ENCODE assay signal across 7 mouse cellular contexts in the genomic region with DNA sequence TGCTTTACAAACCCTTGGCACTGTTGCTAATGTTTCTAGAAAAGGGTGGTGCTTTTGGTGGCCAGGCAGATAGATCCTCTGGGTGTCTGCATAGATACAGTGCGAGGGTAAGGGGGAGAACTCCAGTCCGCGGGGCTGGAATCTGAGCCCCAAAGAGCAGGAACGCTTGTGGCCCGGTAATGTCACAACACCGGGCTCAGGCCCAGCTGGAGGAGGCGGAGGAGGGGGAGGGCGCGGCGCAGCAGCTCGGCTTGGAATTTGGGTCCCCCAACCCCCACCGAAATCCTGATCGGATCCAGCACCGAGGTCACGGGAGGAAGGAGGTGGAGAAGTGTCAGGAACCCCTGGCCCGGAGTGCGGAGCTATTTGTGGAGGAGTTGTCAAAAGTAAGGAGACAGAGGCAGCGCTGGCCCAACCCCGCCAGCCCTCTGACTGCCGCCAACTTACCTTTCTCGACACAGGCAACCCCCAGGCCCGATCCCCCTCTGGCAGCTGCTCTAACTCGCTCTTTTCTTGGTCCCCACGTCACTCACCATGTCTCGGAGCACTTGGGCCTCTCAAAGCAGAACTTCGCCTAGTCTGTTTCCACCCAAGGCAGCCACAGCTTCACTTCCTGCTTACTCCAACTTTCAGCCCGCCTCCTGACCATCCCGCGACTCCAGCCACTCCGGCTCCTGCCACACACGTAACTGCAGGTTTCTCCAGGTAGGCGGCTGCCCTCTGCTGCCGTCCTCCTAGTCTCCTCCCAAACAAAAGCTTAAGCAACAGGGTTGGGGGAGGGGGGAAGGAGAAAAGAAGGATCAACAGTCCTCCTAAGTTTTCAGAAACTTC. TPM values are rescaled to one million over a fixed set of nuclear protein-coding genes. Genes with fewer than 3 reads are reported as not detected.
DNase-seq lines count a peak whose midpoint lies in the region; ATAC-seq and TF ChIP-seq lines count a peak whose summit lies in the region.

A gene (minus strand): TSS at position 763 of the 831 bp plus-strand sequence.

- intact Hi-C loops in gastrocnemius, postnatal 36 days (cut with DNase I) = no loop called here
- intact Hi-C loops in left cerebral cortex, postnatal 4 days (cut with DNase I) = no loop called here

- H3K36me3 ChIP-seq in intestine, embryonic 14.5 days (ENCODE audit: control insufficient read depth, insufficient read depth, low read length) = peaks cover 16% of the 10 kb centered on the region
- no peaks in the 10 kb centered on the region for H3K36me3 ChIP-seq in midbrain, embryonic 11.5 days (ENCODE audit: control insufficient read depth, insufficient read depth, low read length)

- no peaks in the 10 kb centered on the region for H3K9me3 ChIP-seq in intestine, embryonic 14.5 days (ENCODE audit: control insufficient read depth, low read length)
- no peaks in the 10 kb centered on the region for H3K9me3 ChIP-seq in midbrain, embryonic 11.5 days (ENCODE audit: control insufficient read depth, low read length)

- WGBS in intestine, embryonic 14.5 days = under 1% methylated on average over 31 of the region's 33 CpGs
- WGBS in midbrain, embryonic 11.5 days = 2% methylated on average over 33 of the region's 33 CpGs

- peak within 1 kb of the TSS; percentile 36 for H3K4me3 ChIP-seq in cortical plate, adult 2 months (ENCODE audit: insufficient read depth, low read length)
- H3K4me3 ChIP-seq in intestine, embryonic 14.5 days (ENCODE audit: low read depth, low read length) = peak within 1 kb of the TSS; percentile 52
- H3K4me3 ChIP-seq in midbrain, embryonic 11.5 days (ENCODE audit: low read depth, low read length) = peak within 1 kb of the TSS; percentile 27

- no peaks in the 10 kb centered on the region for H3K27me3 ChIP-seq in intestine, embryonic 14.5 days (replicated peaks; ENCODE audit: control insufficient read depth, insufficient read depth, low read length)
- H3K27me3 ChIP-seq in midbrain, embryonic 11.5 days (ENCODE audit: control insufficient read depth, insufficient read depth, low read length) = no peaks in the 10 kb centered on the region

- ATAC-seq in intestine, embryonic 14.5 days (replicated peaks; ENCODE audit: low FRiP score, low TSS enrichment, low read depth) = peak; percentile 87
- peak; percentile 58 for ATAC-seq in midbrain, embryonic 11.5 days (ENCODE audit: low FRiP score)

- peak within 1 kb of the TSS; percentile 64 for H3K9ac ChIP-seq in intestine, embryonic 14.5 days (ENCODE audit: low read length)
- H3K9ac ChIP-seq in midbrain, embryonic 11.5 days (ENCODE audit: low read length) = peak within 1 kb of the TSS; percentile 70

- peak; percentile 93 for DNase-seq in adipocyte (ENCODE audit: low spot score)
- peak; percentile 87 to 88 for DNase-seq in gastrocnemius, postnatal 36 days
- peak; percentile 88 for DNase-seq in intestine, embryonic 14.5 days (ENCODE audit: low spot score)
- peak; percentile 26 for DNase-seq in left cerebral cortex, postnatal 4 days
- DNase-seq in midbrain, embryonic 11.5 days (ENCODE audit: low spot score, missing footprints) = peak; percentile 97
- DNase-seq in skeletal muscle tissue, adult 2 months (ENCODE audit: low read depth, low spot score) = peak; percentile 90

- peak within 1 kb of the TSS; percentile 63 for H3K4me2 ChIP-seq in intestine, embryonic 14.5 days (ENCODE audit: low read length)
- peak within 1 kb of the TSS; percentile 51 for H3K4me2 ChIP-seq in midbrain, embryonic 11.5 days

- H3K4me1 ChIP-seq in cortical plate, adult 2 months (ENCODE audit: control insufficient read depth, insufficient read depth, low read length) = no peaks in the 10 kb centered on the region
- peaks cover 14% of the 10 kb centered on the region for H3K4me1 ChIP-seq in intestine, embryonic 14.5 days (replicated peaks; ENCODE audit: control insufficient read depth, insufficient read depth, low read length)
- H3K4me1 ChIP-seq in midbrain, embryonic 11.5 days (ENCODE audit: control insufficient read depth, insufficient read depth, low read length) = peaks cover 7% of the 10 kb centered on the region

- TF ChIP-seq CTCF in cortical plate, adult 2 months (IDR thresholded peaks at IDR 0.05; ENCODE audit: extremely low read depth, insufficient read depth, low read length) = no peak

- TF ChIP-seq POLR2A in cortical plate, adult 2 months (IDR thresholded peaks at IDR 0.05; ENCODE audit: extremely low read depth, insufficient read depth, low read length) = no peak

- peak within 1 kb of the TSS; percentile 57 for H3K27ac ChIP-seq in cortical plate, adult 2 months (ENCODE audit: insufficient read depth, low read length)
- peak within 1 kb of the TSS; percentile 90 for H3K27ac ChIP-seq in intestine, embryonic 14.5 days (ENCODE audit: low read depth)
- no peak within 1 kb of the TSS for H3K27ac ChIP-seq in midbrain, embryonic 11.5 days (ENCODE audit: low read depth, low read length)

RNA-seq across cellular contexts. Expression of the gene that starts here (rescaled TPM):
- polyA plus RNA-seq in cortical plate, adult 2 months (2012; rRNA removed) = 30.6 and 31.7 TPM in 2 replicates
- total RNA-seq in gastrocnemius, postnatal 36 days (2021) = 10 to 100 TPM; 48.5 to 50.0 TPM
- polyA plus RNA-seq in intestine, embryonic 14.5 days (2014; fragmentation: Nextera tagmentation; extraction: Ambion mirVana) = 177 and 183 TPM in 2 replicates
- total RNA-seq in left cerebral cortex, postnatal 4 days (2021) = 1 to 10 TPM; 7.2 to 7.3 TPM
- 27.6 and 32.0 TPM in 2 replicates for polyA plus RNA-seq in midbrain, embryonic 11.5 days (2014; fragmentation: Nextera tagmentation; extraction: Ambion mirVana)

Comparison
In these comparisons a context has a peak if more than half of its experiments do, and no peak if none do; other contexts are left out.
1. RNA of the gene that starts here (total RNA-seq): 48.5 to 50.0 TPM in gastrocnemius, postnatal 36 days; 7.2 to 7.3 TPM in left cerebral cortex, postnatal 4 days; every median in the first group is over 4 times any median in the second.
2. DNase-seq: peak in every context shown above with its lines; median percentile 97 in midbrain, embryonic 11.5 days; 93 in adipocyte; 90 in skeletal muscle tissue, adult 2 months; 88 in intestine, embryonic 14.5 days; 88 in gastrocnemius, postnatal 36 days; 26 in left cerebral cortex, postnatal 4 days.
3. Peak in every context shown above with its lines, with median percentiles within 50 percentile points of each other: H3K4me3 ChIP-seq.